In genomic region chr9:78596834-78597233, GRCm38 (mm10) we compare ENCODE assay signal across 9 mouse cellular contexts. TPM values are rescaled to one million over a fixed set of nuclear protein-coding genes. Genes with fewer than 3 reads are reported as not detected.
DNase-seq lines count a peak whose midpoint lies in the region; ATAC-seq and TF ChIP-seq lines count a peak whose summit lies in the region.
"Had no signal": no experiment of that assay in that cellular context is flagged by ENCODE, and none has a peak within 500 bp of the region (broad histone marks: within the 10 kb centered on the region; RNA-seq: fewer than 3 reads in every experiment).

No protein-coding gene starts in this region.

- peak; percentile 74 for TF ChIP-seq CTCF in cerebellum, adult 2 months (IDR thresholded peaks at IDR 0.05; ENCODE audit: borderline replicate concordance, insufficient read depth, low read depth, low read length)
- peak; percentile 85 for TF ChIP-seq CTCF in lung, postnatal 0 days (IDR thresholded peaks at IDR 0.05)

- ATAC-seq in midbrain, embryonic 14.5 days (ENCODE audit: low FRiP score, low TSS enrichment), result no peak; the same call in 1 of the 2 replicates
- ATAC-seq in midbrain, embryonic 13.5 days, result no peak
- no peak for ATAC-seq in lung, postnatal 0 days

- H3K27ac ChIP-seq in cerebellum, adult 2 months (ENCODE audit: insufficient read depth, low read length), result no peak overlapping the region
- H3K27ac ChIP-seq in midbrain, embryonic 14.5 days (replicated peaks; ENCODE audit: low read depth, low read length), result no peak overlapping the region
- no peak overlapping the region for H3K27ac ChIP-seq in midbrain, embryonic 13.5 days
- H3K27ac ChIP-seq in lung, postnatal 0 days (ENCODE audit: low read length), result no peak overlapping the region
- H3K27ac ChIP-seq: neural tube, embryonic 12.5 days had no signal

- no peak overlapping the region for H3K4me3 ChIP-seq in cerebellum, adult 2 months (replicated peaks; ENCODE audit: insufficient read depth, low read depth, low read length)
- no peak overlapping the region for H3K4me3 ChIP-seq in midbrain, embryonic 14.5 days (replicated peaks; ENCODE audit: low read depth, low read length)
- H3K4me3 ChIP-seq in midbrain, embryonic 13.5 days (replicated peaks), result no peak overlapping the region
- H3K4me3 ChIP-seq in lung, postnatal 0 days (ENCODE audit: low read depth, low read length), result no peak overlapping the region
- H3K4me3 ChIP-seq: neural tube, embryonic 12.5 days had no signal

- no peak for TF ChIP-seq POLR2A in cerebellum, adult 2 months (IDR thresholded peaks at IDR 0.05; ENCODE audit: borderline replicate concordance, insufficient read depth, low read length)

- H3K36me3 ChIP-seq in midbrain, embryonic 14.5 days (ENCODE audit: control insufficient read depth, insufficient read depth, low read length), result no peaks in the 10 kb centered on the region
- H3K36me3 ChIP-seq in midbrain, embryonic 13.5 days, result no peaks in the 10 kb centered on the region
- no peaks in the 10 kb centered on the region for H3K36me3 ChIP-seq in lung, postnatal 0 days (ENCODE audit: insufficient read depth, low read length)
- H3K36me3 ChIP-seq: neural tube, embryonic 12.5 days had no signal

- WGBS in cerebellum, adult 2 months, result 5% methylated on average over 5 of the region's 5 CpGs
- 7% methylated on average over 5 of the region's 5 CpGs for WGBS in midbrain, embryonic 14.5 days
- WGBS in midbrain, embryonic 13.5 days, result 2% methylated on average over 5 of the region's 5 CpGs
- 4% methylated on average over 5 of the region's 5 CpGs for WGBS in lung, postnatal 0 days

- H3K4me1 ChIP-seq in cerebellum, adult 2 months (ENCODE audit: control insufficient read depth, insufficient read depth, low read length), result no peaks in the 10 kb centered on the region
- H3K4me1 ChIP-seq in midbrain, embryonic 14.5 days (ENCODE audit: control insufficient read depth, insufficient read depth, low read length), result no peaks in the 10 kb centered on the region
- H3K4me1 ChIP-seq in midbrain, embryonic 13.5 days (replicated peaks), result no peaks in the 10 kb centered on the region
- no peaks in the 10 kb centered on the region for H3K4me1 ChIP-seq in lung, postnatal 0 days (ENCODE audit: insufficient read depth, low read depth, low read length)
- H3K4me1 ChIP-seq: neural tube, embryonic 12.5 days had no signal

- H3K9ac ChIP-seq in midbrain, embryonic 14.5 days (replicated peaks; ENCODE audit: low read length), result no peak overlapping the region
- H3K9ac ChIP-seq in midbrain, embryonic 13.5 days (replicated peaks), result no peak overlapping the region
- no peak overlapping the region for H3K9ac ChIP-seq in lung, postnatal 0 days (replicated peaks; ENCODE audit: low read depth)
- H3K9ac ChIP-seq: neural tube, embryonic 12.5 days had no signal

- H3K27me3 ChIP-seq in cerebellum, adult 2 months (ENCODE audit: control insufficient read depth, insufficient read depth, low read length), result no peaks in the 10 kb centered on the region
- H3K27me3 ChIP-seq in midbrain, embryonic 14.5 days (ENCODE audit: control insufficient read depth, insufficient read depth, low read length), result no peaks in the 10 kb centered on the region
- H3K27me3 ChIP-seq in midbrain, embryonic 13.5 days, result no peaks in the 10 kb centered on the region
- no peaks in the 10 kb centered on the region for H3K27me3 ChIP-seq in lung, postnatal 0 days (replicated peaks; ENCODE audit: insufficient read depth, low read length)
- H3K27me3 ChIP-seq: neural tube, embryonic 12.5 days had no signal

- H3K4me2 ChIP-seq in midbrain, embryonic 14.5 days (ENCODE audit: low read length), result no peak overlapping the region
- no peak overlapping the region for H3K4me2 ChIP-seq in midbrain, embryonic 13.5 days (replicated peaks)
- H3K4me2 ChIP-seq in lung, postnatal 0 days (replicated peaks; ENCODE audit: low read depth, low read length), result no peak overlapping the region
- H3K4me2 ChIP-seq: neural tube, embryonic 12.5 days had no signal

- DNase-seq in cerebellum, adult 2 months, result peak; percentile 34 to 37
- no peak for DNase-seq in cerebellum, adult 11-12 months
- peak; percentile 82 for DNase-seq in midbrain, embryonic 14.5 days
- DNase-seq in c-Kit-positive CD71-positive TER-119-positive erythroid progenitor cells, embryonic 14.5 days (ENCODE audit: low spot score), result peak; percentile 35
- DNase-seq in heart, postnatal 14 days, result peak; percentile 31 to 53
- peak; percentile 60 for DNase-seq in lung, postnatal 0 days (ENCODE audit: low spot score)
- DNase-seq in right cerebral cortex, postnatal 4 days, result peak; percentile 38

- intact Hi-C loops in heart, postnatal 14 days (cut with DNase I), result no loop called here

- TF ChIP-seq EP300 in lung, postnatal 0 days (IDR thresholded peaks at IDR 0.05), result no peak

- no peaks in the 10 kb centered on the region for H3K9me3 ChIP-seq in midbrain, embryonic 14.5 days (ENCODE audit: control insufficient read depth, low read length)
- H3K9me3 ChIP-seq in midbrain, embryonic 13.5 days, result no peaks in the 10 kb centered on the region
- no peaks in the 10 kb centered on the region for H3K9me3 ChIP-seq in lung, postnatal 0 days (ENCODE audit: low read length)
- H3K9me3 ChIP-seq: neural tube, embryonic 12.5 days had no signal

RNA-seq across cellular contexts. Expression of gene Slc17a5, which starts 9.0 kb away (rescaled TPM):
- polyA plus RNA-seq in cerebellum, adult 2 months (2012; rRNA removed), result 13.7 and 14.0 TPM in 2 replicates
- polyA plus RNA-seq in midbrain, embryonic 14.5 days (2014; fragmentation: Nextera tagmentation; extraction: Ambion mirVana), result 13.7 and 16.9 TPM in 2 replicates
- polyA plus RNA-seq in midbrain, embryonic 13.5 days (2015; fragmentation: Nextera tagmentation; extraction: Ambion mirVana), result 16.3 and 17.2 TPM in 2 replicates
- 1 to 10 TPM; 5.7 to 6.9 TPM for total RNA-seq in heart, postnatal 14 days (2021)
- 19.9 TPM in 2 replicates for polyA plus RNA-seq in lung, postnatal 0 days (2015; fragmentation: Nextera tagmentation; extraction: Ambion mirVana)

RNA-seq across cellular contexts. Expression of gene Cd109, which starts 18.5 kb away (rescaled TPM):
- 0.20 and 0.33 TPM in 2 replicates for polyA plus RNA-seq in cerebellum, adult 2 months (2012; rRNA removed)
- 0.97 and 1.8 TPM in 2 replicates for polyA plus RNA-seq in midbrain, embryonic 14.5 days (2014; fragmentation: Nextera tagmentation; extraction: Ambion mirVana)
- 1.4 and 1.5 TPM in 2 replicates for polyA plus RNA-seq in midbrain, embryonic 13.5 days (2015; fragmentation: Nextera tagmentation; extraction: Ambion mirVana)
- 1 to 10 TPM; 7.0 to 7.1 TPM for total RNA-seq in heart, postnatal 14 days (2021)
- polyA plus RNA-seq in lung, postnatal 0 days (2015; fragmentation: Nextera tagmentation; extraction: Ambion mirVana), result 2.7 TPM in 2 replicates
